Mouse (Mus musculus) bone marrow, adult 2 months (tissue): ENCODE results near the gene Cdh26.

ENCODE experiments used
- CTCF ChIP-seq: fragments of 200-500 bp; IDR thresholded peaks from 2 replicates; pipeline ENCODE4 v1.5.1; 2011; ENCODE audit warnings: low read length, control low read depth; ENCODE audit not compliant: control insufficient read depth, insufficient read depth
- POLR2A ChIP-seq: fragments of 200-500 bp; IDR thresholded peaks from 2 replicates; pipeline ENCODE4 v1.6.1; 2011; ENCODE audit warnings: low read depth, mild to moderate bottlenecking, control low read depth, low read length, borderline replicate concordance; ENCODE audit not compliant: control insufficient read depth

- TF ChIP-seq CTCF = no peak
- no peak for TF ChIP-seq POLR2A
These were observed 3.1 kb upstream of the Cdh26 start for GRCm38 (mm10) chr2:178427181-178427580.
